Comparison of ENCODE assay signal across 16 mouse cellular contexts in the genomic region with DNA sequence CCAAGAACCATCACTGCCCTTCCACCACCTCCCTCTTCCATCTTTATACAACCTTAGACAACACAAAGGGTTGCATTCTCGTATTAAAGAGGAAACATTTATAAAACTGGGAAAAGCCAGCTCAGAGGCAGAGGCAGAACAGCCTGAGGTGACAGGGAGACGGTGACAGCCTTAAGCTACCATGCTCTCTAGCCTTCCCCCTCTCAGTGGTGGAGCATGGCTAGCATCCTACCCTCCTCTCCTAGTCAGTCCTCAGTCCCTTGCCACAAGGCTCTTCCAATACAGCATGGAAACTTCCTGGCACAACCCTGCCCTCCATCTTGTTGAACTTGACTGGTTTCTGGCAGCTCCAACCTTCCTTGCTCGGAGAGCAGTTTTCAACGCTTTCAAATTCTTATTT.
"Had no signal": no experiment of that assay in that cellular context is flagged by ENCODE, and none has a peak within 500 bp of the region (broad histone marks: within the 10 kb centered on the region; RNA-seq: fewer than 3 reads in every experiment).

No protein-coding gene starts in this region.

- H3K27me3 ChIP-seq: neural tube, embryonic 12.5 days; neural tube, embryonic 13.5 days; neural tube, embryonic 15.5 days; stomach, embryonic 15.5 days had no signal

- H3K4me3 ChIP-seq: neural tube, embryonic 12.5 days; neural tube, embryonic 13.5 days; neural tube, embryonic 15.5 days; stomach, embryonic 15.5 days had no signal

- DNase-seq: retina, postnatal 1 day; right cerebral cortex, adult 18-20 months; right cerebral cortex, postnatal 14 days; right cerebral cortex, postnatal 25 days; right cerebral cortex, postnatal 4 days; spleen, adult 18-20 months; thymus, adult 18-20 months; thymus, adult 2 months; thymus, postnatal 14 days; thymus, postnatal 25 days; thymus, postnatal 36 days; thymus, postnatal 4 days had no signal

- H3K4me2 ChIP-seq: neural tube, embryonic 12.5 days; neural tube, embryonic 13.5 days; neural tube, embryonic 15.5 days; stomach, embryonic 15.5 days had no signal

- H3K36me3 ChIP-seq: neural tube, embryonic 15.5 days; stomach, embryonic 15.5 days had no signal
